In genomic region chr2:5478256-5478655, GRCm38 (mm10) we compare ENCODE assay signal across 11 mouse cellular contexts.
DNase-seq lines count a peak whose midpoint lies in the region; ATAC-seq and TF ChIP-seq lines count a peak whose summit lies in the region.
"Had no signal": no experiment of that assay in that cellular context is flagged by ENCODE, and none has a peak within 500 bp of the region (broad histone marks: within the 10 kb centered on the region; RNA-seq: fewer than 3 reads in every experiment).

No protein-coding gene starts in this region.

- no peak overlapping the region for H3K9ac ChIP-seq in embryonic facial prominence, embryonic 13.5 days
- H3K9ac ChIP-seq in liver, embryonic 14.5 days (replicated peaks): no peak overlapping the region
- H3K9ac ChIP-seq in liver, embryonic 11.5 days (ENCODE audit: low read depth, low read length): no peak overlapping the region
- H3K9ac ChIP-seq: limb, embryonic 12.5 days had no signal

- no peak for TF ChIP-seq EP300 in liver, embryonic 14.5 days (IDR thresholded peaks at IDR 0.05; ENCODE audit: low read depth)

- DNase-seq in embryonic facial prominence, embryonic 10.5 days (ENCODE audit: low spot score): no peak
- no peak for DNase-seq in liver, embryonic 14.5 days (ENCODE audit: low read depth in 3 of 3, low spot score in 3 of 3)
- DNase-seq in liver, embryonic 11.5 days (ENCODE audit: low spot score): no peak
- DNase-seq in ES-CJ7 (ENCODE audit: low read depth, low spot score): peak; percentile 8
- DNase-seq in splenic B cell, adult 2 months (ENCODE audit: low read depth, low spot score): peak; percentile 23
- no peak for DNase-seq in embryo, embryonic 10.5 days (ENCODE audit: low spot score)
- DNase-seq in adrenal gland, adult (ENCODE audit: inconsistent age in 2 of 2, low spot score in 1 of 2): no peak
- DNase-seq: right cerebral cortex, adult 18-20 months had no signal

- no peaks in the 10 kb centered on the region; the same call in 1 of the 2 replicates for H3K4me1 ChIP-seq in embryonic facial prominence, embryonic 13.5 days
- no peaks in the 10 kb centered on the region; the same call in 1 of the 2 replicates for H3K4me1 ChIP-seq in embryonic facial prominence, embryonic 10.5 days
- no peaks in the 10 kb centered on the region for H3K4me1 ChIP-seq in liver, embryonic 14.5 days (replicated peaks; ENCODE audit: control insufficient read depth in 2 of 2, insufficient read depth in 2 of 2, low read length in 1 of 2)
- H3K4me1 ChIP-seq in liver, embryonic 11.5 days (replicated peaks; ENCODE audit: control insufficient read depth, insufficient read depth, low read length): no peaks in the 10 kb centered on the region
- H3K4me1 ChIP-seq: limb, embryonic 12.5 days had no signal

- no peak for ATAC-seq in embryonic facial prominence, embryonic 13.5 days (ENCODE audit: insufficient number of reproducible peaks, insufficient read depth, low FRiP score, low TSS enrichment, low read depth)
- no peak for ATAC-seq in liver, embryonic 14.5 days (ENCODE audit: insufficient read depth)
- no peak for ATAC-seq in liver, embryonic 11.5 days (replicated peaks; ENCODE audit: low FRiP score)
- ATAC-seq: forebrain, embryonic 14.5 days had no signal

- 0 out of 2 replicates have a peak overlapping the region, but pooled peaks have one; percentile 14 for H3K27ac ChIP-seq in embryonic facial prominence, embryonic 13.5 days
- no peak overlapping the region for H3K27ac ChIP-seq in embryonic facial prominence, embryonic 10.5 days (replicated peaks)
- H3K27ac ChIP-seq in liver, embryonic 14.5 days: no peak overlapping the region
- no peak overlapping the region for H3K27ac ChIP-seq in liver, embryonic 11.5 days (ENCODE audit: low read depth, low read length)
- H3K27ac ChIP-seq: limb, embryonic 12.5 days had no signal

- 97% methylated on average over 4 of the region's 4 CpGs for WGBS in embryonic facial prominence, embryonic 13.5 days
- 97% methylated on average over 4 of the region's 4 CpGs for WGBS in embryonic facial prominence, embryonic 10.5 days
- WGBS in liver, embryonic 14.5 days (ENCODE audit: insufficient replicate concordance): 76% methylated on average over 4 of the region's 4 CpGs
- WGBS in liver, embryonic 11.5 days: 90% methylated on average over 4 of the region's 4 CpGs

- H3K27me3 ChIP-seq in embryonic facial prominence, embryonic 13.5 days: no peaks in the 10 kb centered on the region
- no peaks in the 10 kb centered on the region for H3K27me3 ChIP-seq in embryonic facial prominence, embryonic 10.5 days (replicated peaks; ENCODE audit: low read depth, poor library complexity, severe bottlenecking)
- H3K27me3 ChIP-seq in liver, embryonic 14.5 days (ENCODE audit: control insufficient read depth, insufficient read depth, low read length): no peaks in the 10 kb centered on the region
- H3K27me3 ChIP-seq in liver, embryonic 11.5 days (replicated peaks; ENCODE audit: control insufficient read depth, insufficient read depth, low read length): no peaks in the 10 kb centered on the region
- H3K27me3 ChIP-seq in splenic B cell, adult 2 months (ENCODE audit: control insufficient read depth, insufficient read depth, low read length, poor library complexity, severe bottlenecking): no peaks in the 10 kb centered on the region
- H3K27me3 ChIP-seq: limb, embryonic 12.5 days had no signal

- TF ChIP-seq CTCF in liver, embryonic 14.5 days (IDR thresholded peaks at IDR 0.05; ENCODE audit: low read depth): peak; percentile 22; the same call in 1 of the 2 replicates

- no peaks in the 10 kb centered on the region for H3K36me3 ChIP-seq in embryonic facial prominence, embryonic 13.5 days
- H3K36me3 ChIP-seq in embryonic facial prominence, embryonic 10.5 days (replicated peaks): no peaks in the 10 kb centered on the region
- no peaks in the 10 kb centered on the region for H3K36me3 ChIP-seq in liver, embryonic 14.5 days (replicated peaks; ENCODE audit: control insufficient read depth, insufficient read depth, low read depth)
- H3K36me3 ChIP-seq in liver, embryonic 11.5 days (ENCODE audit: control insufficient read depth, insufficient read depth, low read length): no peaks in the 10 kb centered on the region
- H3K36me3 ChIP-seq in splenic B cell, adult 2 months (ENCODE audit: control insufficient read depth, insufficient read depth, low read length, poor library complexity, severe bottlenecking): no peaks in the 10 kb centered on the region
- H3K36me3 ChIP-seq: limb, embryonic 12.5 days had no signal

- no peak overlapping the region for H3K4me3 ChIP-seq in embryonic facial prominence, embryonic 13.5 days
- H3K4me3 ChIP-seq in embryonic facial prominence, embryonic 10.5 days: no peak overlapping the region
- no peak overlapping the region for H3K4me3 ChIP-seq in liver, embryonic 14.5 days (ENCODE audit: insufficient read depth in 1 of 2, low read depth in 2 of 2, low read length in 2 of 2)
- no peak overlapping the region for H3K4me3 ChIP-seq in liver, embryonic 11.5 days (ENCODE audit: low read depth, low read length)
- H3K4me3 ChIP-seq: limb, embryonic 12.5 days had no signal

- H3K9me3 ChIP-seq in embryonic facial prominence, embryonic 13.5 days: no peaks in the 10 kb centered on the region
- no peaks in the 10 kb centered on the region for H3K9me3 ChIP-seq in embryonic facial prominence, embryonic 10.5 days
- H3K9me3 ChIP-seq in liver, embryonic 14.5 days (ENCODE audit: control insufficient read depth, low read length): no peaks in the 10 kb centered on the region
- no peaks in the 10 kb centered on the region for H3K9me3 ChIP-seq in liver, embryonic 11.5 days (ENCODE audit: control insufficient read depth, low read length)
- H3K9me3 ChIP-seq: limb, embryonic 12.5 days had no signal

- no peak overlapping the region for H3K4me2 ChIP-seq in embryonic facial prominence, embryonic 13.5 days
- H3K4me2 ChIP-seq in liver, embryonic 14.5 days (ENCODE audit: low read depth): no peak overlapping the region
- H3K4me2 ChIP-seq in liver, embryonic 11.5 days: no peak overlapping the region
- H3K4me2 ChIP-seq: limb, embryonic 12.5 days had no signal

Comparison
In these comparisons a context has a peak if more than half of its experiments do, and no peak if none do; other contexts are left out.
1. DNase-seq: peak in ES-CJ7 (single experiment) and splenic B cell, adult 2 months (single experiment); none in embryonic facial prominence, embryonic 10.5 days (single experiment), liver, embryonic 14.5 days (0 of 3), liver, embryonic 11.5 days (single experiment), embryo, embryonic 10.5 days (single experiment) and adrenal gland, adult (0 of 2).